Mouse (Mus musculus): Measurements from ENCODE around the gene Rgs3. TPM values are rescaled to one million over a fixed set of nuclear protein-coding genes. Genes with fewer than 3 reads are reported as not detected.

The Rgs3 gene
- polyA plus RNA-seq, 1 experiment from 2014 or later: 5.7 TPM

DNA sequence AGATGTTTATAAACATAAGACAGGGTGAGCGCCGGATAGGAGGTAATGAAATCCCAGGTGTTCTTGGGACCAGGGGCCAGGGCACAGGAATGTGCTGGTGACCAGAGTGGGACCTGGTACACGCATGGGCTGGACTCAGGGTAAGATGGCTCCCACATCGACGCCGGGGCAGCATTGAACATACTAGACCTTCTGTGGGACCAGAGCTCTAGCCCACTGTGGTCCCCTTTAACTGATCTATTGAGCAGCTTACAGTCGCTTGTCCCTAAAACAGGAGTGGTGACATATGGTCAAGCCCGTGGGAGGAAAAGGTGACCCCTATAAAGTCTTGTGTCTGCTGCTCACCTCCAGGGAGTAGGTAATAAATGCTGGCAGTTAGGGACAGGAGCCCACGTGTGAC lies 61.5 kb downstream of the Rgs3 start:
- H3K36me3 ChIP-seq: no peaks in the 10 kb centered on the region
- ATAC-seq (ENCODE audit: low read depth) (no peak), DNase-seq (no peak)
- H3K9me3 ChIP-seq (replicated peaks): no peaks in the 10 kb centered on the region
- no peak overlapping the region; the same call in 1 of the 2 replicates for H3K27ac ChIP-seq
- H3K27me3 ChIP-seq: no peaks in the 10 kb centered on the region
- WGBS (ENCODE audit: insufficient replicate concordance): 68% methylated on average over 9 of the region's 9 CpGs
- no peak overlapping the region for H3K9ac ChIP-seq
- no peak overlapping the region for H3K4me2 ChIP-seq
- no peak overlapping the region for H3K4me3 ChIP-seq (replicated peaks)
- 0 out of 2 replicates have a peak, but pooled peaks cover 3% of the 10 kb centered on the region for H3K4me1 ChIP-seq (replicated peaks)

DNA sequence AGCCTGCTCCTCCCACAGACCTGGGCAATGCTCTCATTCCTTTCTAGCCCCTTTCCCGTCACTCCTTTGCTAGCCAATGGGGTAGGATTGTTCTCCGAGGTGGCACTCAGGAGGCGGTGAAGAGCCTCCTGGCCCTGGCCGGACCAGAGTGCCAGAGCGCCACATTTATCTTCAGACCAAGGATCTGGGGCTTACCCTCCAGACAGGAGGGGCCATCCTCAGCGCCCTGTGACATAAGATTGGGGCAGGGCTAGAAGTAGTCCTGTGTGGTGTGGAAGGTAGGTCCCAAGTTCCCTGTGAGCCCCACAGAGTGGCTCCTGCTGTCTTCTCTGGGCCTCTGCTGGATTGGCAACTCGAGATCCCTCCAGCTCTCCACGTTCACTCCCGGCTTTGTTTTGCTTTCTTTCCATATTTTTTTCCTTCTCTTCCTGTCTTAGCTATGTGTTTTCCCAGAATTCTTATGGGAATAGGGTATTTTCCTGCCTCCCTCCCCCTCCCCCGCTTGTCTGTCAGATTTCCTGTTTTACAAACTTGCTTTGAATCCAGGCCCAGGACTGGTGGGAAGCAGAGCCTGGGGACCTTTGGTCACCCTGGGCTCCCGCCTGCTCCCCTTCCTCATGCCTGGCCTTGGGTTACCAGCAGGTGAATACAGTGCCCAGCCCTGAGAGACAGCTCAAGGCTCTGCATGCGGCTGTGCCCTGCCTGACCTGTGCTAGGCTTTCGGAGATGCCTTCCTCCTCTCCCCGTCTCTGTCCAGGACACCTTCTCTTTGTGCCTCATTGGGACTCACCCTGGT lies 62.4 kb downstream of the Rgs3 start:
- no peak for ATAC-seq (ENCODE audit: low read depth)
- H3K4me2 ChIP-seq: 0 out of 2 replicates have a peak overlapping the region, but pooled peaks have one; percentile 6
- no peak overlapping the region for H3K9ac ChIP-seq
- no peak for DNase-seq
- H3K36me3 ChIP-seq: no peaks in the 10 kb centered on the region
- H3K4me1 ChIP-seq (replicated peaks): peaks cover 6% of the 10 kb centered on the region
- no peak overlapping the region for H3K4me3 ChIP-seq (replicated peaks)
- H3K27me3 ChIP-seq: no peaks in the 10 kb centered on the region
- H3K9me3 ChIP-seq (replicated peaks): no peaks in the 10 kb centered on the region
- H3K27ac ChIP-seq: peak overlapping the region; percentile 36; the same call in 1 of the 2 replicates
- 53% methylated on average over 14 of the region's 14 CpGs for WGBS (ENCODE audit: insufficient replicate concordance)

DNA sequence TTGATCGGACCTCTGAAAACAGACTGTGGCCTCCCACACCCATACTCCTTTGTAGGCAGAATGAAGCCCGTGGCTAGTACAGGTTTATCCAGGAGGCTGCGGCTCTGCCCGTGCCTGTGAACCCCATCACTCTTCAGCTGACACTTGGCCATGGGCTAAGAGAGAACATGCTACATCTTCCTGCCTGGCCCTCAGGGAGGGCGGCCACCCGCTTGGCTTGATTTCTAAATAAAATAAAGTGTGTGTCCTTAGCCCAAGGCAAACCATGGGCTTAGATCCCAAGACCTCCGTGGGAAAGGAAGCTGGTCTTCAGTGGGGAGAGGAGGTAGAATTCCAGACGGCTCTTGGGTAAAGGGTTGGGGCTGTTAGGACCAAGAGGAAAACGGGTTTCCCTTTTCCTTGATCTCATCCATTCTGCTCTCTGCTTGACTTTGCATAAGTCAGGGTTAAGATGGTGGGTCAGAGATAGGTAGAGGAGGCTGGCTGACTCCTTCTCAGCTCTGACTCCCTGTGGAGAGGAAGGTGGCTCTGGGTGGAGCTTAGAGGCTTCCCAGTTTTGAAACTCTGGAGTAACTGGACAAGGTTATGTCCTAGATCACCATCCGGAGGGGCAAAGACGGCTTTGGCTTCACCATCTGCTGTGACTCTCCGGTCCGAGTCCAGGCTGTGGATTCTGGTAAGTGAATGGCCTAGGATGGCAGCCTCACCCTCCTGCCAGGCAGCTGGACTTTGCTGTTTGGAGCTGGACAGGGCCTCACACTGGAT lies 63.8 kb downstream of the Rgs3 start:
- H3K9me3 ChIP-seq (replicated peaks): no peaks in the 10 kb centered on the region
- H3K27ac ChIP-seq: no peak overlapping the region
- H3K4me3 ChIP-seq (replicated peaks): no peak overlapping the region
- DNase-seq: no peak
- peaks cover 9% of the 10 kb centered on the region for H3K4me1 ChIP-seq (replicated peaks)
- H3K36me3 ChIP-seq: no peaks in the 10 kb centered on the region
- H3K27me3 ChIP-seq: no peaks in the 10 kb centered on the region
- WGBS (ENCODE audit: insufficient replicate concordance): 62% methylated on average over 13 of the region's 13 CpGs
- no peak overlapping the region for H3K9ac ChIP-seq
- no peak for ATAC-seq (ENCODE audit: low read depth)
- H3K4me2 ChIP-seq: no peak overlapping the region

DNA sequence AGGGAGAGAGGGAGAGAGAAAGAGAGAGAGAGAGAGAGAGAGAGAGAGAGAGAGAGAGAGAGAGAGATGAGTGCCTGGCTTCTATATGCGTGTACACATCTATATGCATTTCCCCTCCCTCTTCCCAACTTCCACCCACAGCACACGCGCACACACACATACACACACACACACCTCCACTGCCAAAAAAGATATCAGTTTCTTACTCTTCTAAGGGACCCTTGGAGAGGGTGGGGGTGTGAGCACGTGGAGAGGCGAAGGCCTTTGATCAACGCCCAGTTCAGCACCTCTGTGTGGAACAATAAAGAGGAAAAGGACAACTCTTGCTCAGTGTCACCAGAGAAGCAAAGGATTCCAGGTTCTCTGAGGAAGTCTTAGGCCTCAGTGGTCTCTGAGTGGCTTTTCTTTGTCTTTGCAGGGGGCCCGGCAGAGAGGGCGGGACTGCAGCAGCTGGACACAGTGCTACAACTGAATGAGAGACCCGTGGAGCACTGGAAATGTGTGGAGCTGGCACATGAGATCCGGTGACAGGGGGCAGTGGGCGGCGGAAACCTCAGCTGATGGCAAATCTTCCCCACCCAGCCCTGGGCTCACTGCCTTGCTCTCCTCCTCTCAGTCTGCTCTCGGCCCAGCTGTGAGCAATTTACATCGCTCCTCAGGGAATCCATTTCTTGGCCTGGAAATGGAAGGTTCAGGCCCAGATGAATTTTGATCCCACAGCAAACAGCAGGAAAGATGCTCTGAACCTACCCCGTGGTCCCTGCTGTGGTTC lies 65.2 kb downstream of the Rgs3 start:
- DNase-seq (no peak), ATAC-seq (ENCODE audit: low read depth) (no peak)
- H3K4me3 ChIP-seq (replicated peaks): no peak overlapping the region
- no peaks in the 10 kb centered on the region for H3K9me3 ChIP-seq (replicated peaks)
- no peak overlapping the region for H3K9ac ChIP-seq
- WGBS (ENCODE audit: insufficient replicate concordance): 63% methylated on average over 15 of the region's 15 CpGs
- H3K27ac ChIP-seq: no peak overlapping the region
- H3K4me1 ChIP-seq (replicated peaks): peaks cover 13% of the 10 kb centered on the region
- no peaks in the 10 kb centered on the region for H3K27me3 ChIP-seq
- no peak overlapping the region for H3K4me2 ChIP-seq
- H3K36me3 ChIP-seq: no peaks in the 10 kb centered on the region

DNA sequence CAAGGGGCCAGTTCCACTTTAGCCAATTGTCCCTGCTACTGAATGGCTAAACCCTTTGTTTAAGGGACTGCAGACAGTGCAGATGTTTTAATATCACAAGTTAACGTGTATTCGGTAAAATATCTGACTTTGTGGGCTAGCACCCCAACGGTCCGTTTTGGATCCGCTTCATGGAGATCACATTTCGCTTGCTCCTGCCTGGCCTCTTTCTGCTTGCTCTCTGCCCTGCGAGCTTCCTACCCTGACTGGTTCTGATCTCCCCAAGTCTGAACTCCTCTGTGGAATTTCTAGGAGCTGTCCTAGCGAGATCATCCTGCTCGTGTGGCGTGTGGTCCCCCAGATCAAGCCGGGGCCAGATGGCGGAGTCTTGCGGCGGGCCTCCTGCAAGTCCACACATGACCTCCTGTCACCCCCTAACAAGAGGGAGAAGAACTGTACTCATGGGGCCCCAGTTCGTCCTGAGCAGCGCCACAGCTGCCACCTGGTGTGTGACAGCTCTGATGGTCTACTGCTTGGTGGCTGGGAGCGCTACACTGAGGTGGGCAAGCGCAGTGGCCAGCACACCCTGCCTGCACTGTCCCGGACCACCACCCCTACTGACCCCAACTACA lies 65.9 kb downstream of the Rgs3 start:
- H3K4me2 ChIP-seq: no peak overlapping the region
- no peak overlapping the region for H3K9ac ChIP-seq
- H3K4me1 ChIP-seq (replicated peaks): peaks cover 18% of the 10 kb centered on the region
- H3K4me3 ChIP-seq (replicated peaks): no peak overlapping the region
- no peaks in the 10 kb centered on the region for H3K36me3 ChIP-seq
- ATAC-seq (ENCODE audit: low read depth) (no peak), DNase-seq (no peak)
- H3K9me3 ChIP-seq (replicated peaks): no peaks in the 10 kb centered on the region
- H3K27me3 ChIP-seq: no peaks in the 10 kb centered on the region
- H3K27ac ChIP-seq: no peak overlapping the region
- WGBS (ENCODE audit: insufficient replicate concordance): 73% methylated on average over 19 of the region's 19 CpGs

DNA sequence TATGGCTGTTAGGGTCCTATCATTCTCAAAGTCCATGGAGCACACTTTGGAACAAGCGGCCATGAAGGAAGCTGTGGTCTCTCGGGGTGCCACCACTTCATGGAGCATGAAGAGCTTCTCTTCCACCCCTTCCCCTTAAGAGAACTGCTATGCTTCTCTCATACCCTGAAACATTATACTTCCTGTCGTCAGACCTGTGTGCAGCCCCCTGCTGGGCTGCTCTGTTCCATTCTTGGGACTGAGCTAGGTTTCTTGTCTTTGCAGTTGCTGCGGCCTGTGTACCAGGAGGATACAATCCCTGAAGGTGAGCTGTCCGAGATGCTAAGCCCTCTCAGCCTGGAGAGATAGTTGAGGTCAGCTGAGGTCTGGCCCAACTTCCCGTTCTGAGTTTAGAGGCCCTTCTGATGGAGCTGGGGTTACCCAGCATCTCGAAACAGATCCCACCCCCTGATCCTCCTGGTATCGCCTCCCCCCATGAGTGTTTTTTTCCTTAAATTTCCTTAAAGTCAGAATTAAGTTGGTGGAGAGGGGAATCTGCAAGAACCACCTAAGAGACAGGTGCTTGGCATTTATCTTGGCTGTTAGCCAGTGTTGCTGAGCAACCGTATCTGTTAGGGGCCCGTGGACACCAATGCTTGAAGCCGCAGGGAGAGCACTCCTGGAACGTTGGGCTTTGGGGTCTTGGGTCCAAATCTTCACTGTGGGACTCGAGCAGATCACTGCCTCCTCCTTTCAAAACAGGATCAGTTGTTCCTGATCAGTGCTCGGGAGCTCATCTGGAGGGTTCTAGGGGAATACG lies 66.8 kb downstream of the Rgs3 start:
- H3K4me2 ChIP-seq: no peak overlapping the region
- no peak overlapping the region for H3K27ac ChIP-seq
- DNase-seq (no peak), ATAC-seq (ENCODE audit: low read depth) (no peak)
- 49% methylated on average over 15 of the region's 15 CpGs for WGBS (ENCODE audit: insufficient replicate concordance)
- no peaks in the 10 kb centered on the region for H3K9me3 ChIP-seq (replicated peaks)
- no peaks in the 10 kb centered on the region for H3K27me3 ChIP-seq
- no peak overlapping the region for H3K9ac ChIP-seq
- H3K4me1 ChIP-seq (replicated peaks): peaks cover 18% of the 10 kb centered on the region
- H3K36me3 ChIP-seq: no peaks in the 10 kb centered on the region
- H3K4me3 ChIP-seq (replicated peaks): no peak overlapping the region

DNA sequence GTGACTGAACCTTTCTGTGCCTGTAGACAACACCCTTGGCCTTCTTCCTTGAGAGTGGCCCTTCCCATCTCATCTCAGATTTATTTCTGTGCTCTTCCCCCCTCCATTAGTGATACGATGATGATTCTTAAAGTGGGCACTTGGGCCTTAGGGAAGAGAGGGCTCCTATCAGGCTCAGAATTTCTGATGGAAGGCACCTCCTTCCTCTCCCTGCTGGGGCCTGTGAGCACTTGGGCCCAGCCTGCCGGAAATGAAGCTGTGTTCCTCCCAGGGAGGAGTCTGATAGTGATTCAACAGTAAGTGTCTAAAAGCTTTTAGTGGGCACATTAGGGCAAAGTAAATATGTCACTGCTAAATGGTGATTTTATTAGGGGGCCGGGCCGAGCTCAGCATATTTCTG lies 67.7 kb downstream of the Rgs3 start:
- Histone ChIP-seq H3K27ac (no peak overlapping the region), H3K4me2 (no peak overlapping the region), H3K4me3 (replicated peaks) (no peak overlapping the region), H3K4me1 (replicated peaks) (peaks cover 17% of the 10 kb centered on the region), H3K9me3 (replicated peaks) (no peaks in the 10 kb centered on the region), H3K9ac (no peak overlapping the region), H3K27me3 (no peaks in the 10 kb centered on the region), H3K36me3 (no peaks in the 10 kb centered on the region)
- ATAC-seq (ENCODE audit: low read depth) (no peak), DNase-seq (no peak)
- WGBS (ENCODE audit: insufficient replicate concordance): 52% methylated on average over 4 of the region's 4 CpGs

DNA sequence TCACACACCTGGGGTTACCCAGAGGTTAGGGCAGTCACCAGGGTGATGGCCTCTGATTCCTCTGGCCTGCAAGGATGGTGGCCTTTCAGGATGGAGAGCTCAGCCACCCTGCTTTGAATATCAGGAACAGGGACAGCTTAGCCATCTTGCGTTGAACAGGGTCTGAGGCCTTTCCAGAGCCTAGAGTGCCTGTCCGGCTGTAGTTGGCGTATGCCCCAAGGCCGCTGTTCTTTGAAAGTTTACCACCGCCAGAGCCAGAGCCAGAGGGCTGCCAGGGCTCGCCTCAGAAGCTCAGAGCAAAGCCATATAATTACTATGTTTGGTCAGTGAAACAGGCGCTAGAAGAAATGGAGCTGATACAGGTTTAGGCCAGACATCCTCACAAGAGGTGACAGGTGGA lies 68.9 kb downstream of the Rgs3 start:
- Histone ChIP-seq H3K36me3 (no peaks in the 10 kb centered on the region), H3K4me3 (replicated peaks) (no peak overlapping the region), H3K4me1 (replicated peaks) (peaks cover 18% of the 10 kb centered on the region), H3K4me2 (no peak overlapping the region), H3K27me3 (no peaks in the 10 kb centered on the region), H3K9me3 (replicated peaks) (no peaks in the 10 kb centered on the region), H3K27ac (no peak overlapping the region), H3K9ac (no peak overlapping the region)
- ATAC-seq (ENCODE audit: low read depth) (no peak), DNase-seq (no peak)
- WGBS (ENCODE audit: insufficient replicate concordance): 74% methylated on average over 7 of the region's 7 CpGs

DNA sequence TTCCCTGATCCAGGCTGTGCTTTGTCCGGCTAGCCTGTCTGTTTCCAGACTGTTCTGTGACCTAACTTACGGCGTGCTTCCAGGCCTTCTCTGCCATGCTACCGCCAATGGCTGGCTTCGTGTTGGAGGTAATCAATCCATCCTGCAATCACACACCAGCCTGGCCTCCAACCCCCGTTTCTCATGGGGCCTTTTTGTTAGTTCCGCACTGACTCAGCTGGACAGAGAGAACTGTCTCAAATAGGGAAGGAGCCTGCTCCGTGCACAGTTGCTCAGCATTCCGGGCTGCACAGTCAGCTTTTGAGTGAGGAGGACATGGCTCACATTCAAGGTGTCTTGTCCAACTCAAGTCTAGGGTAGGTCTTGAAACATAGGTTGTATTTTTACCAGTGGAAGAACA lies 69.8 kb downstream of the Rgs3 start:
- no peaks in the 10 kb centered on the region for H3K9me3 ChIP-seq (replicated peaks)
- no peak overlapping the region for H3K4me3 ChIP-seq (replicated peaks)
- H3K9ac ChIP-seq: no peak overlapping the region
- no peak overlapping the region for H3K27ac ChIP-seq
- DNase-seq (no peak), ATAC-seq (ENCODE audit: low read depth) (no peak)
- H3K27me3 ChIP-seq: no peaks in the 10 kb centered on the region
- H3K4me1 ChIP-seq (replicated peaks): peaks cover 23% of the 10 kb centered on the region
- no peak overlapping the region for H3K4me2 ChIP-seq
- H3K36me3 ChIP-seq: no peaks in the 10 kb centered on the region
- WGBS (ENCODE audit: insufficient replicate concordance): 20% methylated on average over 9 of the region's 9 CpGs

DNA sequence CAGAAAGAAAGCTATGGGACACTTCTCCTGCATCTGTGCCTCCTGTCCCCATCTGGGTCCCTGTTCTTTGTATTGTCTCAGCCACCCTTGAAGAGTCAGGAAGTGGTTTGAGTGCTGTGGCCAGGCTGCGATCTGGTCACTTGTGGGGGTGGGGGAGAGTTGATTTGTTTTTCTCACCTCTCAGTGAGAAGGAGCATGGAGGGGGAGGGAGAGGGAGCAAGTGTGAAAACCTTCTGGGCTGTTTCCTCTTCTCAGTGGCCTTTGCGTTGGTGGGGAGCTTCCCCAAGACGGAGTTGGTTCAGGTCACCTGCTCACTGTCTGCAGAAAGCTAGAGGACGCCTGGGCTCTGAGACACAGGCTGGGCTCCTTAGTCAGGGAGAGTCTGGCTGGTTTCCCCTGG lies 70.3 kb downstream of the Rgs3 start:
- Histone ChIP-seq H3K4me1 (replicated peaks) (peaks cover 25% of the 10 kb centered on the region), H3K36me3 (no peaks in the 10 kb centered on the region), H3K4me2 (no peak overlapping the region), H3K9me3 (replicated peaks) (no peaks in the 10 kb centered on the region), H3K27ac (no peak overlapping the region), H3K9ac (no peak overlapping the region), H3K27me3 (no peaks in the 10 kb centered on the region), H3K4me3 (replicated peaks) (no peak overlapping the region)
- ATAC-seq (ENCODE audit: low read depth) (no peak), DNase-seq (no peak)
- WGBS (ENCODE audit: insufficient replicate concordance): 9% methylated on average over 4 of the region's 4 CpGs
